Mouse (Mus musculus) E14TG2a.4 (cell line): ENCODE results near the gene Tnfaip3.

Source experiments
- H3K27me3 ChIP-seq: 2 replicates; pipeline ENCODE4 v1.6.1; 2014; ENCODE audit warnings: low read length, control low read depth; ENCODE audit not compliant: insufficient read depth
- H3K36me3 ChIP-seq: 2 replicates; pipeline ENCODE4 v1.6.1; 2014; ENCODE audit warnings: low read length, control low read depth; ENCODE audit not compliant: insufficient read depth
- H3K4me1 ChIP-seq: replicated peaks from 2 replicates; pipeline ENCODE4 v1.6.1; 2014; ENCODE audit warnings: low read depth, low read length, control low read depth
- H3K4me3 ChIP-seq: replicated peaks from 2 replicates; pipeline ENCODE4 v1.5.1; 2014; ENCODE audit warnings: mild to moderate bottlenecking, low read length
- H3K9me3 ChIP-seq: 2 replicates; pipeline ENCODE4 v1.6.1; 2014; ENCODE audit warnings: low read length, control low read depth
- CTCF ChIP-seq: conservative IDR thresholded peaks from 2 replicates; pipeline ENCODE4 v1.5.1; 2014; ENCODE audit warnings: low read length
- NANOG ChIP-seq: IDR thresholded peaks from 2 replicates; pipeline ENCODE4 v1.6.1; 2014; ENCODE audit warnings: borderline replicate concordance, low read length, mixed read lengths
- POU5F1 ChIP-seq: IDR thresholded peaks from 2 replicates; pipeline ENCODE4 v1.6.1; 2014; ENCODE audit warnings: low read length, borderline replicate concordance

Gene Tnfaip3

GRCm38 (mm10) chr10:19010414-19010813 lies 5.0 kb downstream of the Tnfaip3 start:
- TF ChIP-seq POU5F1 (no peak), CTCF (no peak), NANOG (no peak)
- no peaks in the 10 kb centered on the region for H3K9me3 ChIP-seq
- peaks cover 8% of the 10 kb centered on the region for H3K4me1 ChIP-seq
- H3K4me3 ChIP-seq: no peak overlapping the region
- peaks cover 3% of the 10 kb centered on the region; the same call in 1 of the 2 replicates for H3K36me3 ChIP-seq
- H3K27me3 ChIP-seq: peaks cover 19% of the 10 kb centered on the region

DNA sequence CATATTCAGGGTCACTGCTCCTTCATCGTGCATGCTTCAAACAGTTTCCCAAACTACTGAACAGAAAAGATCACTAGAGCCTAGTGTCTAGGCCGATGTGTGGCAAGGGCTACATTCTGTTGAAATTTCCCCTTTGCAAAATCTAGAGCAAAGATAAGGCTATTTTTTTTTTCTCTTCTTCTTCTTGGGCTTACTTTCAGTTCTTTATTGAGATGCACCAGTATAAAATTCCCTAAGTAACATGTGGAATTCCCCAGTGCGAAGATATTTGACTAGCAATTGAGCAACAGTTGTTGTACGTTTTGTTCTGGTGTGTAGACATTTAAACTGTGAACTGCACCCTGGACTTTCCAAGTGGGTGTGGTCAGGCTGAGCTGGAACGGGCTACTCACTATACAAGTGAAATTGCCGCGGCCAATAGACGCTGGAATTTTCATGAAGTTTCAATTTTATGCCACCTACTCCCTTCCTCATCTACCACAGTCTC lies 6.2 kb downstream of the Tnfaip3 start:
- Histone ChIP-seq H3K36me3 (peaks cover 9% of the 10 kb centered on the region; the same call in 1 of the 2 replicates), H3K27me3 (peaks cover 15% of the 10 kb centered on the region), H3K9me3 (no peaks in the 10 kb centered on the region), H3K4me3 (no peak overlapping the region), H3K4me1 (peaks cover 6% of the 10 kb centered on the region)
- TF ChIP-seq POU5F1 (no peak), CTCF (no peak), NANOG (no peak)

DNA sequence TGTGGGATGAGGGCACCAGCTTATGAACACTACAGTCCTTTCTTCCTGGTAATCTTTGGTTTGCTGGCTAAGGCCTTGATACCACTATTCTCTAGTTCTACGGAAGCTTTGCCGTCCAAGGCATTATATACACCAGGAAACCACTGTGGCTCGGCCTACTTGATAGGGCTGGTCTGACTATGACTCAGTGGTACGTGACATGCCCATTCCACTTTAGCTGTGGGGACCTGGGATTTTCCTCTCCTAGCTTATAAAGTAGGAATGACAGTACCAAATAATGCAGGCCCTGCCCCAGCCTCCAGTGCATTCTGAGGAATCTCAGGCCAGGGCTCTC lies 6.9 kb downstream of the Tnfaip3 start:
- H3K36me3 ChIP-seq: peaks cover 10% of the 10 kb centered on the region; the same call in 1 of the 2 replicates
- TF ChIP-seq CTCF (no peak), NANOG (no peak), POU5F1 (no peak)
- no peak overlapping the region for H3K4me3 ChIP-seq
- H3K4me1 ChIP-seq: 0 out of 2 replicates have a peak, but pooled peaks cover 2% of the 10 kb centered on the region
- no peaks in the 10 kb centered on the region for H3K9me3 ChIP-seq
- peaks cover 11% of the 10 kb centered on the region for H3K27me3 ChIP-seq

DNA sequence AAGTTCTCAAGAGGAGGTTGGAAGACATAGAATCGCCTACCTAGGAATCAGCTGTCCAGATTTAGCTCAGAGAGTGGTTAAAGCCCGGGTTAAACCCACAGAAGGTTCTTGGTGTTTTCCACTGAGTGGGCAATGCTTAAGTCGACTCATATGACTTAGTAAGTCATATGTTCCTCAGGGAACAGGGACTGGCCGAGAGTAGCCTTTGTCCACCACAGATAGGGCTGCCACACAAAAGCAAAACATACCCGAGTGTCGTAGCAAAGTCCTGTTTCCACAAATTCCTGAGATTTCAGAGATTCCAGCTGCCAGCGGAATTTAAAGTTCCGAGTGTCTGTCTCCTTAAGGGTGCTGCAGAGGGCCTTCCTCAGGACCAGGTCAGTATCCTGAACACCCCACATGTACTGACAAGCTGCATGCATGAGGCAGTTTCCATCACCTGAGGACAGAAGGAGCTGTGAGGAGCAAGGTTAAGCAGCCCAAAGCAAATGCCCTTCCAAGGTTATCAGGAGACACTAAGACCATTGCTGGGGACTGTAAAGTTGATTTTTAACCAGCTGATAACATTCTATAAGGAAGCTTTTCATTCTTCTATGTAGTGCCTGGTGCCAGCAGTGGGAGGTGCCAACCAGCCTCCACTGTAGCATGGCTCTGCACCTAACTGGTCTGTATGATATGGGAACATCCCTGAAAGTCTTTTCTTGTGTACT lies 7.4 kb downstream of the Tnfaip3 start:
- Histone ChIP-seq H3K4me3 (no peak overlapping the region), H3K4me1 (0 out of 2 replicates have a peak, but pooled peaks cover 2% of the 10 kb centered on the region), H3K9me3 (no peaks in the 10 kb centered on the region), H3K27me3 (peaks cover 6% of the 10 kb centered on the region), H3K36me3 (peaks cover 10% of the 10 kb centered on the region; the same call in 1 of the 2 replicates)
- TF ChIP-seq NANOG (no peak), CTCF (no peak), POU5F1 (no peak)

GRCm38 (mm10) chr10:19002091-19002785 lies 13.2 kb downstream of the Tnfaip3 start:
- no peak for TF ChIP-seq NANOG
- TF ChIP-seq POU5F1: no peak
- no peak for TF ChIP-seq CTCF
- H3K36me3 ChIP-seq: peaks cover 20% of the 10 kb centered on the region; the same call in 1 of the 2 replicates

DNA sequence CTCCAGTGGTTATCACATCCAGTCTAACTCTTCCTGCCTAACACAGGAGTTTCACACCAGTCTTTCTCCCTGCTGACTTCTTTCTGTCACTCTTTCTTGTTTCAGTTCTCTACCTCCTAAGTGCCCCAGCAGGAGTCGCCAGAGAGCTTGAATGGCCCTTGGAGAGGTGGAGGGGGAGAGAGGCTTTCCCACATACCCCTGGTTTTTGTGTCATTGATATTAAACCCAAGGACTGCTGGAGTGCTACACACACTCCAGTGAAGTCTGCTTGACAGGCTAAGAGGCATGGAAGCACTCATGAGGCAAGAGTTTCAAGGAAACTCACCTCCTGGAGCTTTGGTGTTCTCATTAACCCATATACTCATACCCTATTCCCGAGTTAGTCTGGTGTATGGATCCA lies 16.0 kb downstream of the Tnfaip3 start:
- H3K27me3 ChIP-seq: no peaks in the 10 kb centered on the region
- H3K4me1 ChIP-seq: no peaks in the 10 kb centered on the region
- no peak for TF ChIP-seq POU5F1
- TF ChIP-seq NANOG: no peak
- TF ChIP-seq CTCF: peak; percentile 44
- no peaks in the 10 kb centered on the region for H3K9me3 ChIP-seq
- H3K36me3 ChIP-seq: peaks cover 13% of the 10 kb centered on the region; the same call in 1 of the 2 replicates
- no peak overlapping the region for H3K4me3 ChIP-seq

More at GRCm38 (mm10) chr10:19002091-19002785, 13.2 kb downstream of the Tnfaip3 start:
- Histone ChIP-seq H3K27me3 (no peaks in the 10 kb centered on the region), H3K4me3 (no peak overlapping the region), H3K4me1 (0 out of 2 replicates have a peak, but pooled peaks cover 2% of the 10 kb centered on the region), H3K9me3 (no peaks in the 10 kb centered on the region)

GRCm38 (mm10) chr10:18996331-18996730 lies 19.1 kb downstream of the Tnfaip3 start:
- Histone ChIP-seq H3K4me1 (no peaks in the 10 kb centered on the region), H3K27me3 (no peaks in the 10 kb centered on the region), H3K9me3 (no peaks in the 10 kb centered on the region), H3K36me3 (no peaks in the 10 kb centered on the region), H3K4me3 (no peak overlapping the region)
- TF ChIP-seq CTCF: no peak

- H3K9me3 ChIP-seq: no peaks in the 10 kb centered on the region
- no peaks in the 10 kb centered on the region for H3K4me1 ChIP-seq
- H3K36me3 ChIP-seq: no peaks in the 10 kb centered on the region
These were observed 19.8 kb downstream of the Tnfaip3 start for GRCm38 (mm10) chr10:18995465-18996261.

More at GRCm38 (mm10) chr10:18995465-18996261, 19.8 kb downstream of the Tnfaip3 start:
- no peak overlapping the region for H3K4me3 ChIP-seq
- TF ChIP-seq CTCF (no peak), POU5F1 (no peak), NANOG (no peak)
- no peaks in the 10 kb centered on the region for H3K27me3 ChIP-seq
